Mouse (Mus musculus): ENCODE results near the gene Vsx2. TPM values are rescaled to one million over a fixed set of nuclear protein-coding genes. Genes with fewer than 3 reads are reported as not detected.

Gene Vsx2
- polyA plus RNA-seq, 1 experiment from 2014 or later = 0.37 TPM

DNA sequence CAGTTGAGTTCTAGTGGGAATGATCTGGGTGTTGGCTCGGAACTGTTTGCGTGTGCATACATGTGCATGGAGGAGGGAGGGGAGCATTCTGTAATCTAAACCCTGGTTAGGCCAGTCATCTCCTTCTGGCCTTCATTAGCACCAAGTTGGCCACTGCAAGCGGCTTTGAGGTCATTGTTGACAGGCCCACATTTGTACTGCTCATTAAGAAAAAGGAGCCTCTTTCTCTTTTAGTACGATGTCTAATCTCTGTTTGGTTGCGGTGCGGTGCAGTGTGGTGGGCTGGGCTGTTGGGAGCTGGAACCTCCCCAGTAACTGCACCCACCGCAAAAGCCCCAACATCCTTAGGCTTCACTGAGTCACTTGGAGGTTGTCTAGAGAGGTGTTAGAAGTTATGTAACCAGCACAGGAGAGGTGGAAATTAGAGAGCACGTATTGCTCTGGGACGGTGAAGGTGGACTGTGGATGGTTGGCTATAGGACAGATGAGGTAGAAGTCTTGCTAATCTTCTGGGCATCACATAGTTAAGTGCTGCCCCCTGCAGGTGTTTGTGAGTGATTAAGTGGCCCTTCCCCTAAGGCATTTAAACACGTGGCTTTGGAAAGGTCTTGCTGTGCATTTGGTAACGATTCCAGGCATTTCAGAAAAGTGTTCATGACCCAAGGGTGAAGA is 8.3 kb downstream of the Vsx2 start:
- H3K36me3 ChIP-seq (replicated peaks) = no peaks in the 10 kb centered on the region
- WGBS = 67% methylated on average over 11 of the region's 11 CpGs
- H3K27ac ChIP-seq = no peak overlapping the region
- H3K9me3 ChIP-seq = no peaks in the 10 kb centered on the region
- no peak overlapping the region for H3K9ac ChIP-seq
- peaks cover 7% of the 10 kb centered on the region; the same call in 1 of the 2 replicates for H3K4me1 ChIP-seq
- H3K4me2 ChIP-seq = no peak overlapping the region; the same call in 1 of the 2 replicates
- ATAC-seq (ENCODE audit: low FRiP score) = no peak
- no peak overlapping the region for H3K4me3 ChIP-seq (replicated peaks)
- peaks cover 57% of the 10 kb centered on the region for H3K27me3 ChIP-seq

DNA sequence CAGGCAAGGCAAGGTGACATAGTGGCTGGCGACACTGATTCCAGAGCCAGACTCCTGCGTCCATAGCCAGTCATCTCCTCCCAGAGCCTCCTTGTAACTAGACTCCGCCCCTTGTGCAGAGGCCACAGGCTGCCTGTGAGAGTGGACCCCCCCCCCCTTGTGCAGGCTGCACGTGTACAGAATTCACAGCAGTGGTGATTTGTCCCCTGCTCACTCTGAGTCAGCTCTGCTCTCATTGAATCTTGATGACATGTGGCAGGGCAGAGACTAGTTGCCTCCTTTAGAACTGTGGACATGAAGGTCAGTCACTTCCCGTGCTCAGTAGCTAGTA is 8.8 kb downstream of the Vsx2 start:
- Histone ChIP-seq H3K27ac (no peak overlapping the region), H3K4me3 (replicated peaks) (no peak overlapping the region), H3K4me1 (peaks cover 7% of the 10 kb centered on the region; the same call in 1 of the 2 replicates), H3K36me3 (replicated peaks) (no peaks in the 10 kb centered on the region), H3K27me3 (peaks cover 52% of the 10 kb centered on the region), H3K4me2 (no peak overlapping the region; the same call in 1 of the 2 replicates), H3K9me3 (0 out of 2 replicates have a peak, but pooled peaks cover 2% of the 10 kb centered on the region), H3K9ac (no peak overlapping the region)
- WGBS = 43% methylated on average over 5 of the region's 5 CpGs
- ATAC-seq (ENCODE audit: low FRiP score) = peak; percentile 67; the same call in 1 of the 2 replicates

DNA sequence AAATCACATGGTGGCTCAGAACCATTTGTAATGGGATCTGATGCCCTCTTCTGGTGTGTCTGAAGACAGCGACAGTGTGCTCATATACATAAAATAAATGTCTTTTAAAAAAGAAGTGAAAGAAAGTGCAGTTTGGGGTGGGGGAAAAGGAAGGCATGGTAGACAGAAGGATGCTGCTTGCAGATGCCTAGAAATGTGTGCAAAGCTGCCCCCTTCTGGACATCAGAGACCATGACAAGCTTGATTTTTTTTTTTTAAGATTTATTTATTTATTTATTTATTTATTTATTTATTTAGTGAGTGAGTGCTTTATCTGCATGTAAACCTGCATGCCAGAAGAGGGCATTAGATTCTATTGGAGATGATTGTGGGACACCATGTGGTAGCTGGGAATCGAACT is 11.7 kb downstream of the Vsx2 start:
- Histone ChIP-seq H3K9ac (no peak overlapping the region), H3K27me3 (peaks cover 36% of the 10 kb centered on the region), H3K4me1 (peaks cover 7% of the 10 kb centered on the region; the same call in 1 of the 2 replicates), H3K36me3 (replicated peaks) (no peaks in the 10 kb centered on the region), H3K27ac (no peak overlapping the region), H3K4me3 (replicated peaks) (no peak overlapping the region), H3K9me3 (0 out of 2 replicates have a peak, but pooled peaks cover 4% of the 10 kb centered on the region), H3K4me2 (no peak overlapping the region)
- 89% methylated on average over 2 of the region's 2 CpGs for WGBS
- no peak for ATAC-seq (ENCODE audit: low FRiP score)

DNA sequence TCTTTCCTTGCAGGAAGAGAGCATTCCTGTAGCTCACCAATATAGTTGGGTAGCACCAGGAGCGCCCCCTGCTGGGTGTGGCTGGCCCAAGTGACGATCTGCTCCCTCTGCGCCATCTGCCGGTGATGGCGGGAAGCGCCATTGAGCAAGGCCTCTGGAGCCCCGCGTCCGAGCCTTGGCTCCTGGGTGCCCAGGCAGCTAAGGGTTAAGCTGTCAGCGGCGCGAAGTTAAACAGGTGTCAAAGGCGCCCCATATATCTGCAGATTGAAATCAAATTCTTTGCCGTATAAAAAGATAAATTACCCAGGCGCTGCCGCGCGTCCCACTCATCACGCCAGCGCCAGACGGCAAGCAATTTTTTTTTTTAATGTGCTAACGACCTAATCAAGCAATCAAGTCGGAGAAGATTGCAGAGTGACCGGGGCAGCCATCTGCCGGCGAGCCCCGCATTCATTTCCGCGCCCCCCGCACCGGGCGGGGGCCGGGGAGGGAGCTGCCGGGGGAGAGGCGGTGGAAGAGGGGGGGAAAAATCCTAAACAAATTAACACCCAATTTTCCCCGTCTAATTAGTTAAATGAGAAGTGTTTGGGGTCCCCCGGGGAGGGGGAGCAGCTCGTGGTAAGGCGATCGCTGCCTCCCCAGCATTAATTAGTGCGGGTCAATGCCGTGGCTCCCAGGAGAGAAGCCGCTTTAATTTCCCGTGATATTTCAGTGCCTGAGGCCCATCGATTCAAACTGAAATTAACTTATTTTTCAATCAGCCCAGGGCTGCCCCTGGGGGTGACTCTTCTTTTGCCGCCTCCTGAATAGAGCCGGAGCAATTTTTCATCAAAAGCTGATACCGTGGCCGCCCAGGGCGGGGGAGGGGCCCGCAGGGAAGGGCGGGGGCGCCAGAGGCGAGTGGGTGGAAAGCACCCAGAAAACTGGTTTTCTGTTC is 20.5 kb downstream of the Vsx2 start:
- H3K27ac ChIP-seq = peak overlapping the region; percentile 36
- under 1% methylated on average over 54 of the region's 54 CpGs for WGBS

DNA sequence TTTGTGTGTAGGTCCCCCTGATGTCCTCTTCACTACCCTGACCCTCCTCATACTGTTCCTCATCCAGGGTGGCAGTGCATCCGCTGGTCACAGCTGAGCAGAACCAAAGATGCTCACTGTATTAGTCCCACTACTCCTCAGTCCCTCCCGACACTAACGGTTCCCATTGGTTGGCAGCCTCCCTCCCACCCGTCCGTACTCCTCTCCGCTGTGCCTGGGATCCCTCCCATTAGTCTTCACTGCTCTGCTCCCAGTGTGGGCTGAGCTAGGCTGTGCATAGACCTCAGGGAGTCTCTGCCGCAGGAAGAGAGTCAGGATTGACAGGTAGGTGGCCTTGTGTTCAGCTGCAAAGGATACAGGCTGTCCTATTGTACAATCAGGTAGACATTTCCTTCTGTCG is 28.8 kb downstream of the Vsx2 start:
- Histone ChIP-seq H3K9ac (no peak overlapping the region), H3K36me3 (replicated peaks) (peaks cover 6% of the 10 kb centered on the region), H3K9me3 (no peaks in the 10 kb centered on the region), H3K27me3 (peaks cover 30% of the 10 kb centered on the region), H3K4me3 (replicated peaks) (no peak overlapping the region), H3K27ac (no peak overlapping the region), H3K4me2 (no peak overlapping the region), H3K4me1 (no peaks in the 10 kb centered on the region)
- WGBS = 22% methylated on average over 8 of the region's 8 CpGs
- no peak for ATAC-seq (ENCODE audit: low FRiP score)

More for the DNA sequence above, 20.5 kb downstream of the Vsx2 start:
- H3K9me3 ChIP-seq = no peaks in the 10 kb centered on the region
- H3K4me3 ChIP-seq (replicated peaks) = peak overlapping the region; percentile 43
- H3K4me1 ChIP-seq = peaks cover 14% of the 10 kb centered on the region
- H3K9ac ChIP-seq = peak overlapping the region; percentile 61
- ATAC-seq (ENCODE audit: low FRiP score) = peak; percentile 84
- H3K27me3 ChIP-seq = peaks cover 41% of the 10 kb centered on the region
- peak overlapping the region; percentile 76 for H3K4me2 ChIP-seq
- no peaks in the 10 kb centered on the region for H3K36me3 ChIP-seq (replicated peaks)

DNA sequence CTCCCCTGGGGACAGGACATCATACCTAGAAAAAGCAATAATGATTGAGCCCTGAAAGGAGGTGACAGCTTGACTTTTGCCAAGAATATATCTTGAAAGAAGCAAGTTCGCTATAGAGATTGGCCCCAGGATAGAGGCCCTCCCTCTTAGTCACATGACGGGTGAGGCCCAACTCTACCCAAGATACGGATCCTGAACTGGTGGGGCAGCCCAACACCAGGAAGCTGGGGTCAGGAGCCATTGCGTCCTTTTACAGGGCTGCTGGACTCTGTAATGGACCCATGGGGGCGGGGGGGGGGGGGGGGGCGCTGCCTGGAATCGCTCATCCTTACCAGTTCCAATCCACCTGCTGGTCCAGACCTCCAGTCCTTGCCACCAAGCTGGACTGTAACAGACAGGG is 34.4 kb downstream of the Vsx2 start:
- H3K27me3 ChIP-seq = peaks cover 4% of the 10 kb centered on the region; the same call in 1 of the 2 replicates
- WGBS = 87% methylated on average over 6 of the region's 7 CpGs
- H3K4me1 ChIP-seq = no peaks in the 10 kb centered on the region
- no peak for ATAC-seq (ENCODE audit: low FRiP score)
- no peak overlapping the region for H3K9ac ChIP-seq
- H3K4me2 ChIP-seq = no peak overlapping the region
- no peaks in the 10 kb centered on the region for H3K9me3 ChIP-seq
- no peak overlapping the region for H3K4me3 ChIP-seq (replicated peaks)
- H3K36me3 ChIP-seq (replicated peaks) = peaks cover 15% of the 10 kb centered on the region
- no peak overlapping the region for H3K27ac ChIP-seq

DNA sequence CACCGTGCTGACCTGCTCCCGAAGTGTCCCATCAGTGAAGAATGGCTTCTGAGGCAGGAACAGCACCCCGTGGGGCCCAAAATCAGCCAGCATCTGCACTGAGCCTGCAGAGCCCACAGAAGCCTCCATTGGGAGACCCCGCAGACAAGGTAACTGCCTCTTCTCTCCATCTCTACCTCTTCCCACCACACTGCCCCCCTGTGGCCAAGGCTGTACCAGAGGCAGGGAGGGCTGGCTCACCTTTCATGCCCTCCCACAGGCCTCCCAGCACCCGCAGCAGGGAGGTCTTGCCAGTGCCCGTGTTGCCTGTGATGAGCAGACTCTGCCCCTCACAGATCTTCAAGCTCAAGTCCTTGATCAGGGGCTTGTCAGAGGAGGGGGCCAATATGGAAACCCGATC is 36.3 kb downstream of the Vsx2 start:
- no peaks in the 10 kb centered on the region for H3K4me1 ChIP-seq
- H3K4me3 ChIP-seq (replicated peaks) = no peak overlapping the region
- no peak overlapping the region for H3K4me2 ChIP-seq
- no peak for ATAC-seq (ENCODE audit: low FRiP score)
- no peaks in the 10 kb centered on the region for H3K27me3 ChIP-seq
- H3K9ac ChIP-seq = no peak overlapping the region
- no peak overlapping the region for H3K27ac ChIP-seq
- H3K9me3 ChIP-seq = no peaks in the 10 kb centered on the region
- peaks cover 15% of the 10 kb centered on the region for H3K36me3 ChIP-seq (replicated peaks)
- WGBS = 86% methylated on average over 7 of the region's 7 CpGs

DNA sequence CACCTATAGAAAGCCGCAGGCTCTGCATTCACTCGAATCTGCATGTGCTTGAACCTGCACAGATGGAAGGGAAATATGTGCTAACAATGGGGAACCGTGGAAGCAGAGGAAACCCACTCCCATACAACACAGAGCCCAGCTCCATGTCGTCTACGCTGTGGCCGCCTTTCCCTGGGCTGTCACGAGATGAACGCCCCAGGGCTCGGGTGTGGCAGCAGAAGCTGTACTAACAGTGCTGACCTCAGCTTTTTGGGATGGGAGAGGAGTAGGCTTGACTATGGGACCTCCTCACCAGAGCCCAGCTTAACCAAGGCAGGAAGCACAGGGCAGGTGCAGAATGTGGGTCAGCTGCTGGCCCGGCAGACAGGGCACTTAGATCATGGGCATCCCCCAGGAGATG is 42.2 kb downstream of the Vsx2 start:
- H3K36me3 ChIP-seq (replicated peaks) = peaks cover 5% of the 10 kb centered on the region; the same call in 1 of the 2 replicates
- no peak for ATAC-seq (ENCODE audit: low FRiP score)
- H3K9ac ChIP-seq = no peak overlapping the region
- 91% methylated on average over 10 of the region's 10 CpGs for WGBS
- H3K27me3 ChIP-seq = no peaks in the 10 kb centered on the region; the same call in 1 of the 2 replicates
- H3K9me3 ChIP-seq = no peaks in the 10 kb centered on the region
- 0 out of 2 replicates have a peak, but pooled peaks cover 4% of the 10 kb centered on the region for H3K4me1 ChIP-seq
- H3K27ac ChIP-seq = no peak overlapping the region
- no peak overlapping the region for H3K4me3 ChIP-seq (replicated peaks)
- H3K4me2 ChIP-seq = no peak overlapping the region

DNA sequence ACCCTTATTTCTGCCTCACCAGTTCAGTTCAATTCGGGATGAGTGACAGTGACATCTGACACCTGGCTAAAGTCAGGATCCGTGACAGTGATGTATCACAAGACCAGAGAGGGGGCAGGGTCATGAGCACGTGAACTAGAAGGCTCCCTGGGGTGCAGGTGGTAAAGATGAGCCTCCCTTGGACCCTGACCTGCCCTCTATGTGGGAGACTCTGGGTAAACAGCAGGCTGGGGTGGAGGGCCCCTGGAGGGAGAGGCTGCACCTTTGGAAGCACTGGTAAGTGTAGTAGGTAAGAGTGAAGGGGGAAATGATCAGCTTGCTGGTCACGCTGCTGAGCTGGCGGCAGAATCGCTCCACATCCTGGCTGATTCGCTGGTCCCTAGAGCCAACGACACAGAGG is 43.0 kb downstream of the Vsx2 start:
- no peak overlapping the region for H3K4me3 ChIP-seq (replicated peaks)
- no peak for ATAC-seq (ENCODE audit: low FRiP score)
- 0 out of 2 replicates have a peak, but pooled peaks cover 5% of the 10 kb centered on the region for H3K4me1 ChIP-seq
- H3K4me2 ChIP-seq = no peak overlapping the region
- WGBS = 77% methylated on average over 8 of the region's 8 CpGs
- no peak overlapping the region for H3K27ac ChIP-seq
- H3K36me3 ChIP-seq (replicated peaks) = peaks cover 4% of the 10 kb centered on the region; the same call in 1 of the 2 replicates
- no peak overlapping the region for H3K9ac ChIP-seq
- no peaks in the 10 kb centered on the region for H3K9me3 ChIP-seq
- H3K27me3 ChIP-seq = no peaks in the 10 kb centered on the region; the same call in 1 of the 2 replicates

DNA sequence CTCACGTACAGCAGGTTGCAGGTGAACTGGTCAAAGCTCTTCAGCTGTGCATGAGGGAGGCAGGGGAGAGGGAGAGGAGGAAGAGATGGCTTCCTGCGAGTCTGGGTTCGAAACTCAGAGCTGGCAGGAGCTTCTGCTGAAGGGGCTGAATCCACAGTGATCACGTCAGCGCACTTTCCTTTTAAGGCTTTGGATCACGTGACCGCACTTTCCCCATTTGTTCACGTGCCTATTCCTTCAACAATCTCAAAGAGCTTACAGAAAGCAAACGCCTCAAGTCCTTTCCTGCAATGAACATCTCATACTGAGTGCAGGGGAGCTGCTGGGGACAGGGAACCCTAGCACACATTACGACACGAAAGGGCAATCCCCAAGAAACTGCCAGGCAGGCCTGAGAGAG is 44.4 kb downstream of the Vsx2 start:
- Histone ChIP-seq H3K4me1 (peaks cover 9% of the 10 kb centered on the region; the same call in 1 of the 2 replicates), H3K4me3 (replicated peaks) (no peak overlapping the region), H3K9ac (no peak overlapping the region), H3K27me3 (no peaks in the 10 kb centered on the region; the same call in 1 of the 2 replicates), H3K27ac (no peak overlapping the region), H3K36me3 (replicated peaks) (no peaks in the 10 kb centered on the region), H3K4me2 (no peak overlapping the region), H3K9me3 (no peaks in the 10 kb centered on the region)
- WGBS = 86% methylated on average over 11 of the region's 11 CpGs
- no peak for ATAC-seq (ENCODE audit: low FRiP score)

DNA sequence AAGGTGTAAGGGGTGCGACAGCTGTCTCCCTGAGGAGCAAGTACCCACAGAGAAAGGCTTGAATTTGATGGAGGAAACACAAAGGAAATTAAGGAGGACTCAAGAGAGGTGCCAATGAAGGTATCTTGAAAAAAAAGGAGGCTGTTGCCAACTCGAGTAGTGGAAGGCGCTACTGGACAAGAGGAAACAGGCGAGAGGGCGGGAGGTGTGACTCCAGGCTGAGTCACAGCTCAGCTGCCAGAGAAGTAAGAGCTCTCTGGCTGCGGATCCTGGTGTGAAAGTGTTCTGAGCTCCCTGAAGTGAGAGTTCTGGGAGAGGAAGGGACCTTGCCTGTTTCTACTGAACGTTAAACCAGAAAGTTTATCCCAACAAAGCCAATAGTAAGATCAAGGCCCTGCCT is 45.0 kb downstream of the Vsx2 start:
- 77% methylated on average over 7 of the region's 7 CpGs for WGBS
- no peak for ATAC-seq (ENCODE audit: low FRiP score)
- no peak overlapping the region for H3K9ac ChIP-seq
- no peak overlapping the region for H3K4me2 ChIP-seq
- peaks cover 9% of the 10 kb centered on the region; the same call in 1 of the 2 replicates for H3K4me1 ChIP-seq
- no peaks in the 10 kb centered on the region for H3K9me3 ChIP-seq
- H3K27me3 ChIP-seq = no peaks in the 10 kb centered on the region; the same call in 1 of the 2 replicates
- H3K4me3 ChIP-seq (replicated peaks) = no peak overlapping the region
- no peak overlapping the region for H3K27ac ChIP-seq
- no peaks in the 10 kb centered on the region for H3K36me3 ChIP-seq (replicated peaks)

DNA sequence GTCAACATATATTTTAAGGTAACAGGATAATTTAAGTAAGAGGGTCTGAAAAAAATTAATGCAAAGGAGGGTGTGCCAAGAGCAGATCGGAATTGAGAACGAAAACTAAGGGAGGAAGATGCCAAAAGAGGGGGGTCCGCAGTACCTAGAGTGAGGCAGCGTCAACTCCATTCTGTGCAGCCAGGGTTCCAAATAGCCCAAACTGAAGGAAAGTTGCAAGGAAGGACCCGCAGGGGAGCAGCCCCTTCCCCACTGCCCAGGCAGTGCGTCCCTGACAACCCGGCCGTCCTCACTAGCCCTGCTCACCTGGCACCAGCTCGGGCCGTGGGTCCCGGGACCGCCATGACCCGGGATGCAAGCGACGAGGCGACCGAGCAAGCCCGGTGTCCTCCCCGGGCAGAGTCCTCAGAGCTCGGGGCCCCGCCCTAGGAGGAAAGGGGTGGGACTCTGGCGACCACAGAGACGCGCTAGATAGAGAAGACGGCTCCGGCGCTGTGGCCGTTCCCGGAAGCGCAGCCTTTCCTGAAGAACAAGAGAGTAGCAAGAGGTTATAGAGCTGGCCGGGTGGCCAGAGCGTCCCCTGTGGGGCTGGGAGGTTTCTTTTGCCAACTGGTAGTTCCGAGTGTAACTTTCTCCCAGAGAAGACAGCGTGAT is 47.5 kb downstream of the Vsx2 start, which contains the start of gene Abcd4:
TSS of gene Abcd4 (minus strand) at position 437 of the 654 bp plus-strand sequence.
- H3K36me3 ChIP-seq (replicated peaks) = no peaks in the 10 kb centered on the region
- no peaks in the 10 kb centered on the region for H3K9me3 ChIP-seq
- H3K27me3 ChIP-seq = no peaks in the 10 kb centered on the region; the same call in 1 of the 2 replicates
- ATAC-seq (ENCODE audit: low FRiP score) = peak; percentile 96
- peak within 1 kb of the TSS; percentile 62 for H3K4me2 ChIP-seq
- peak within 1 kb of the TSS; percentile 62 for H3K4me3 ChIP-seq (replicated peaks)
- H3K27ac ChIP-seq = 0 out of 2 replicates have a peak within 1 kb of the TSS, but pooled peaks have one; percentile 6
- H3K9ac ChIP-seq = peak within 1 kb of the TSS; percentile 65
- WGBS = 1% methylated on average over 34 of the region's 34 CpGs
- H3K4me1 ChIP-seq = peaks cover 9% of the 10 kb centered on the region
